Comparison of ENCODE assay signal across 34 mouse cellular contexts in genomic region chr9:84283296-84283695, GRCm38 (mm10).
"Had no signal": no experiment of that assay in that cellular context is flagged by ENCODE, and none has a peak within 500 bp of the region (broad histone marks: within the 10 kb centered on the region; RNA-seq: fewer than 3 reads in every experiment).

No protein-coding gene starts in this region.

- H3K9me3 ChIP-seq: heart, embryonic 15.5 days; hindbrain, embryonic 12.5 days; hindbrain, embryonic 13.5 days; hindbrain, embryonic 15.5 days; intestine, embryonic 15.5 days; kidney, embryonic 15.5 days had no signal

- H3K4me2 ChIP-seq: heart, embryonic 12.5 days; heart, embryonic 13.5 days; heart, embryonic 15.5 days; hindbrain, embryonic 12.5 days; hindbrain, embryonic 13.5 days; hindbrain, embryonic 14.5 days; hindbrain, embryonic 15.5 days; intestine, embryonic 15.5 days; kidney, embryonic 15.5 days had no signal

- ATAC-seq: hindbrain, embryonic 16.5 days; hindbrain, postnatal 0 days; inflammation-experienced regulatory T-cells, adult 6 months; intestine, embryonic 15.5 days; intestine, embryonic 16.5 days; intestine, postnatal 0 days had no signal

- H3K27me3 ChIP-seq: heart, embryonic 12.5 days; heart, embryonic 13.5 days; heart, embryonic 15.5 days; hindbrain, embryonic 12.5 days; hindbrain, embryonic 13.5 days; hindbrain, embryonic 15.5 days; intestine, embryonic 15.5 days; kidney, embryonic 15.5 days had no signal

- H3K27ac ChIP-seq: heart, embryonic 13.5 days; heart, embryonic 15.5 days; hindbrain, embryonic 10.5 days; hindbrain, embryonic 12.5 days; hindbrain, embryonic 13.5 days; hindbrain, embryonic 14.5 days; hindbrain, embryonic 15.5 days; hindbrain, postnatal 0 days; intestine, embryonic 15.5 days; kidney, embryonic 15.5 days; kidney, postnatal 0 days; layer of hippocampus, adult 2 months; left cerebral cortex, adult 2 months had no signal

- DNase-seq: heart, postnatal 10 days; heart, postnatal 14 days; heart, postnatal 36 days; heart, postnatal 4 days; kidney, adult 11 months; kidney, adult 18-20 months; kidney, adult 2 months; kidney, adult 8-10 months; kidney, adult 9 months; kidney, postnatal 10 days; kidney, postnatal 14 days; kidney, postnatal 25 days; kidney, postnatal 36 days; kidney, postnatal 4 days; layer of hippocampus, adult 9-11 months; layer of hippocampus, postnatal 36 days had no signal

- H3K4me1 ChIP-seq: heart, embryonic 12.5 days; heart, embryonic 13.5 days; heart, embryonic 15.5 days; hindbrain, embryonic 12.5 days; hindbrain, embryonic 15.5 days; intestine, embryonic 15.5 days; kidney, embryonic 15.5 days had no signal

- H3K4me3 ChIP-seq: heart, embryonic 12.5 days; heart, embryonic 13.5 days; heart, embryonic 15.5 days; hindbrain, embryonic 10.5 days; hindbrain, embryonic 12.5 days; hindbrain, embryonic 13.5 days; hindbrain, embryonic 15.5 days; intestine, embryonic 15.5 days; kidney, embryonic 15.5 days; layer of hippocampus, adult 2 months; left cerebral cortex, adult 2 months had no signal

- H3K36me3 ChIP-seq: heart, embryonic 12.5 days; heart, embryonic 13.5 days; heart, embryonic 15.5 days; hindbrain, embryonic 10.5 days; hindbrain, embryonic 12.5 days; hindbrain, embryonic 13.5 days; hindbrain, embryonic 15.5 days; intestine, embryonic 15.5 days; kidney, embryonic 15.5 days had no signal

- H3K9ac ChIP-seq: heart, embryonic 12.5 days; heart, embryonic 13.5 days; heart, embryonic 15.5 days; hindbrain, embryonic 12.5 days; hindbrain, embryonic 13.5 days; hindbrain, embryonic 14.5 days; hindbrain, embryonic 15.5 days; intestine, embryonic 15.5 days; kidney, embryonic 15.5 days had no signal
